8 mouse cellular contexts compared by ENCODE assay signal in the genomic region with DNA sequence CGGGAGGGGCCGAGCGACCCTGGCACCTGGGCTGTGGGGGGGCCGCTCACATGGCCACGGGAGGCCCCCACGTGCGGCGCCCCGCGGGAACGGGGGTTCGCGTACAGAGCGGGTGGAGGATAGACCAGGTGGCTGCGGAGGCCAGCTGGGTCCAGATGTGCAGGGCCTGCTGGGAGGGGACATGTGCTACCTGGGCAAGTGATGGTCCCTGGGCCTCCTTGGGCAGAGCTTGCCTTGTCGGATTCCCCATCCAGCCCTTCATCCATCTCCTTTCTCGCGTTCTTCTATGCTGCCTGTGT. TPM values are rescaled to one million over a fixed set of nuclear protein-coding genes. Genes with fewer than 3 reads are reported as not detected.
DNase-seq lines count a peak whose midpoint lies in the region; ATAC-seq and TF ChIP-seq lines count a peak whose summit lies in the region.

No protein-coding gene starts in this region.

- H3K36me3 ChIP-seq in forebrain, embryonic 10.5 days (replicated peaks), result no peaks in the 10 kb centered on the region
- no peaks in the 10 kb centered on the region for H3K36me3 ChIP-seq in limb, embryonic 15.5 days

- no peaks in the 10 kb centered on the region for H3K27me3 ChIP-seq in cerebellum, adult 2 months (ENCODE audit: control insufficient read depth, insufficient read depth, low read length)
- peaks cover 86% of the 10 kb centered on the region for H3K27me3 ChIP-seq in forebrain, embryonic 10.5 days (ENCODE audit: poor library complexity, severe bottlenecking)
- peaks cover 91% of the 10 kb centered on the region for H3K27me3 ChIP-seq in limb, embryonic 15.5 days

- intact Hi-C loops in left cerebral cortex, postnatal 25 days (cut with DNase I), result loop anchor here (5.0 kb wide), 1 partner anchor 58 kb away; no protein-coding TSS in a partner anchor

- H3K9me3 ChIP-seq in forebrain, embryonic 10.5 days, result no peaks in the 10 kb centered on the region
- H3K9me3 ChIP-seq in limb, embryonic 15.5 days, result no peaks in the 10 kb centered on the region

- no peak for TF ChIP-seq POLR2A in cerebellum, adult 2 months (IDR thresholded peaks at IDR 0.05; ENCODE audit: borderline replicate concordance, insufficient read depth, low read length)

- H3K9ac ChIP-seq in limb, embryonic 15.5 days, result peak overlapping the region; percentile 68; the same call in 1 of the 2 replicates

- peak; percentile 21 to 36 for DNase-seq in left cerebral cortex, postnatal 25 days (ENCODE audit: low spot score in 2 of 2)
- DNase-seq in left cerebral cortex, adult 11 months (ENCODE audit: low spot score), result no peak
- DNase-seq in cerebellum, adult 2 months, result peak in 1 of 2 experiments; percentile 59
- no peak for DNase-seq in forebrain, embryonic 10.5 days (ENCODE audit: extremely low spot score, low spot score)
- DNase-seq in adrenal gland, postnatal 36 days, result no peak
- no peak for DNase-seq in right cerebral cortex, adult 18-20 months
- no peak for DNase-seq in kidney, postnatal 25 days

- no peak overlapping the region for H3K27ac ChIP-seq in cerebellum, adult 2 months (ENCODE audit: insufficient read depth, low read length)
- peak overlapping the region; percentile 82 for H3K27ac ChIP-seq in forebrain, embryonic 10.5 days
- H3K27ac ChIP-seq in limb, embryonic 15.5 days, result no peak overlapping the region

- no peak for ATAC-seq in limb, embryonic 15.5 days (ENCODE audit: insufficient number of reproducible peaks, low FRiP score, low TSS enrichment, low read depth)

- peaks cover 16% of the 10 kb centered on the region for H3K4me1 ChIP-seq in cerebellum, adult 2 months (ENCODE audit: control insufficient read depth, insufficient read depth, low read length)
- H3K4me1 ChIP-seq in forebrain, embryonic 10.5 days, result peaks cover 37% of the 10 kb centered on the region
- peaks cover 27% of the 10 kb centered on the region for H3K4me1 ChIP-seq in limb, embryonic 15.5 days

- H3K4me2 ChIP-seq in limb, embryonic 15.5 days, result peak overlapping the region; percentile 98

- WGBS in cerebellum, adult 2 months, result 1% methylated on average over 18 of the region's 18 CpGs
- under 1% methylated on average over 18 of the region's 18 CpGs for WGBS in forebrain, embryonic 10.5 days
- 0% methylated on average over 15 of the region's 18 CpGs for WGBS in limb, embryonic 15.5 days

- no peak for TF ChIP-seq CTCF in cerebellum, adult 2 months (IDR thresholded peaks at IDR 0.05; ENCODE audit: borderline replicate concordance, insufficient read depth, low read depth, low read length)

- peak overlapping the region; percentile 65 for H3K4me3 ChIP-seq in cerebellum, adult 2 months (replicated peaks; ENCODE audit: insufficient read depth, low read depth, low read length)
- H3K4me3 ChIP-seq in forebrain, embryonic 10.5 days, result peak overlapping the region; percentile 78
- peak overlapping the region; percentile 72 for H3K4me3 ChIP-seq in limb, embryonic 15.5 days

RNA-seq across cellular contexts. Expression of a gene that starts 0.7 kb away (rescaled TPM):
- total RNA-seq in left cerebral cortex, postnatal 25 days (2021), result 100 to 1,000 TPM; 223 to 241 TPM
- polyA plus RNA-seq in cerebellum, adult 2 months (2012; rRNA removed), result 126 and 130 TPM in 2 replicates
- polyA plus RNA-seq in forebrain, embryonic 10.5 days (2016; fragmentation: Nextera tagmentation; extraction: Ambion mirVana), result 117 and 126 TPM in 2 replicates
- polyA plus RNA-seq in limb, embryonic 15.5 days (2015; fragmentation: Nextera tagmentation; extraction: Ambion mirVana), result 83.7 and 86.5 TPM in 2 replicates
- total RNA-seq in adrenal gland, postnatal 36 days (2021), result 10 to 100 TPM; 45.4 to 47.3 TPM

Comparison
In these comparisons a context has a peak if more than half of its experiments do, and no peak if none do; other contexts are left out.
1. DNase-seq: peak in left cerebral cortex, postnatal 25 days (2 of 2); none in left cerebral cortex, adult 11 months (single experiment), forebrain, embryonic 10.5 days (single experiment), adrenal gland, postnatal 36 days (0 of 2), right cerebral cortex, adult 18-20 months (single experiment) and kidney, postnatal 25 days (0 of 2).
2. Peak in every context shown above with its lines, with median percentiles within 50 percentile points of each other: H3K4me3 ChIP-seq.